Mouse (Mus musculus) midbrain, embryonic 10.5 days (tissue): ENCODE measurements around the gene Hint1. TPM values are rescaled to one million over a fixed set of nuclear protein-coding genes. Genes with fewer than 3 reads are reported as not detected.
"Not testable (repeated sequence)": the region's sequence is repeated elsewhere in the genome, so short reads cannot be mapped to it uniquely, and the experiment has no call there.

Experiments
- DNase-seq: peaks from one replicate; pipeline ENCODE4 v3.0.0-alpha.2; 2017; ENCODE audit warnings: low spot score
- H3K27ac ChIP-seq: fragments of 300-500 bp; sonication (generic); replicated peaks from 2 replicates; pipeline ENCODE4 v1.5.1; 2016; ENCODE audit warnings: mild to moderate bottlenecking
- H3K27me3 ChIP-seq: fragments of 300-500 bp; sonication (generic); 2 replicates; pipeline ENCODE4 v1.6.1; 2016; ENCODE audit warnings: low read depth, mild to moderate bottlenecking; ENCODE audit not compliant: poor library complexity, severe bottlenecking
- H3K36me3 ChIP-seq: fragments of 300-500 bp; sonication (generic); 2 replicates; pipeline ENCODE4 v1.6.1; 2016; ENCODE audit warnings: mild to moderate bottlenecking, moderate library complexity
- H3K4me1 ChIP-seq: fragments of 300-500 bp; sonication (generic); 2 replicates; pipeline ENCODE4 v1.6.1; 2016
- H3K4me3 ChIP-seq: fragments of 300-500 bp; sonication (generic); 2 replicates; pipeline ENCODE4 v1.5.1; 2016; ENCODE audit warnings: mild to moderate bottlenecking, moderate library complexity
- H3K9me3 ChIP-seq: fragments of 300-500 bp; sonication (generic); replicated peaks from 2 replicates; pipeline ENCODE4 v1.6.1; 2016; ENCODE audit warnings: mild to moderate bottlenecking
- WGBS: fragments of 180-500 bp; shearing (Covaris S2); methylation state at CpG from one replicate; pipeline ENCODE4 v1.1.7; 2016; 5-methylcytosine and 5-hydroxymethylcytosine counted together
- polyA plus RNA-seq: library from polyadenylated mRNA; unstranded; fragments of >200 nt; fragmentation: Nextera tagmentation; extraction: Ambion mirVana; gene quantifications from 2 replicates; pipeline ENCODE4 v1.2.1, GENCODE M21; 2016

Hint1 gene
- polyA plus RNA-seq, 1 experiment from 2014 or later, result 682 TPM

GRCm38 (mm10) chr11:54885406-54885805, 19.2 kb downstream of the Hint1 start:
- WGBS, result 86% methylated on average over 2 of the region's 2 CpGs
- H3K4me3 ChIP-seq, result no peak overlapping the region
- H3K36me3 ChIP-seq, result no peaks in the 10 kb centered on the region
- no peaks in the 10 kb centered on the region for H3K9me3 ChIP-seq
- H3K4me1 ChIP-seq, result peaks cover 22% of the 10 kb centered on the region
- 0 out of 2 replicates have a peak overlapping the region, but pooled peaks have one; percentile 24 for H3K27ac ChIP-seq
- no peaks in the 10 kb centered on the region for H3K27me3 ChIP-seq
- DNase-seq, result no peak

- Histone ChIP-seq H3K4me3 (no peak overlapping the region), H3K27ac (no peak overlapping the region), H3K27me3 (no peaks in the 10 kb centered on the region), H3K9me3 (no peaks in the 10 kb centered on the region), H3K36me3 (no peaks in the 10 kb centered on the region), H3K4me1 (peaks cover 17% of the 10 kb centered on the region)
- DNase-seq, result no peak
- WGBS, result 89% methylated on average over 6 of the region's 6 CpGs
These were observed 21.7 kb downstream of the Hint1 start for GRCm38 (mm10) chr11:54887927-54888326.

GRCm38 (mm10) chr11:54891341-54891740, 25.2 kb downstream of the Hint1 start:
- peaks cover 13% of the 10 kb centered on the region for H3K4me1 ChIP-seq
- no peaks in the 10 kb centered on the region for H3K9me3 ChIP-seq
- H3K27ac ChIP-seq, result no peak overlapping the region
- H3K27me3 ChIP-seq, result no peaks in the 10 kb centered on the region
- no peak for DNase-seq
- no peaks in the 10 kb centered on the region for H3K36me3 ChIP-seq
- 81% methylated on average over 5 of the region's 5 CpGs for WGBS
- no peak overlapping the region for H3K4me3 ChIP-seq

GRCm38 (mm10) chr11:54892091-54892490, 25.9 kb downstream of the Hint1 start:
- no peak for DNase-seq
- Histone ChIP-seq H3K4me3 (no peak overlapping the region), H3K9me3 (no peaks in the 10 kb centered on the region), H3K4me1 (peaks cover 13% of the 10 kb centered on the region), H3K27ac (no peak overlapping the region), H3K36me3 (no peaks in the 10 kb centered on the region), H3K27me3 (no peaks in the 10 kb centered on the region)
- 56% methylated on average over 7 of the region's 7 CpGs for WGBS

GRCm38 (mm10) chr11:54894589-54894988, 28.4 kb downstream of the Hint1 start:
- Histone ChIP-seq H3K4me1 (peaks cover 19% of the 10 kb centered on the region), H3K27ac (no peak overlapping the region), H3K36me3 (no peaks in the 10 kb centered on the region), H3K27me3 (no peaks in the 10 kb centered on the region), H3K9me3 (no peaks in the 10 kb centered on the region), H3K4me3 (no peak overlapping the region)
- WGBS, result 81% methylated on average over 9 of the region's 9 CpGs
- DNase-seq, result no peak

GRCm38 (mm10) chr11:54896646-54897045, 30.5 kb downstream of the Hint1 start:
- not testable (repeated sequence) for H3K27me3 ChIP-seq, DNase-seq, H3K36me3 ChIP-seq, H3K9me3 ChIP-seq, H3K4me3 ChIP-seq, H3K27ac ChIP-seq
- H3K4me1 ChIP-seq, result peaks cover 18% of the 10 kb centered on the region
- 96% methylated on average over 3 of the region's 3 CpGs for WGBS

GRCm38 (mm10) chr11:54897470-54897869, 31.3 kb downstream of the Hint1 start:
- 57% methylated on average over 5 of the region's 5 CpGs for WGBS
- no peak overlapping the region for H3K4me3 ChIP-seq

GRCm38 (mm10) chr11:54899657-54900056, 33.5 kb downstream of the Hint1 start:
- no peak overlapping the region for H3K27ac ChIP-seq
- WGBS, result 75% methylated on average over 4 of the region's 4 CpGs
- no peaks in the 10 kb centered on the region for H3K36me3 ChIP-seq
- DNase-seq, result no peak
- H3K9me3 ChIP-seq, result no peaks in the 10 kb centered on the region
- H3K27me3 ChIP-seq, result peaks cover 9% of the 10 kb centered on the region
- H3K4me1 ChIP-seq, result peaks cover 31% of the 10 kb centered on the region
- H3K4me3 ChIP-seq, result no peak overlapping the region

More at GRCm38 (mm10) chr11:54897470-54897869, 31.3 kb downstream of the Hint1 start:
- Histone ChIP-seq H3K27ac (no peak overlapping the region), H3K27me3 (no peaks in the 10 kb centered on the region; the same call in 1 of the 2 replicates), H3K9me3 (no peaks in the 10 kb centered on the region), H3K36me3 (no peaks in the 10 kb centered on the region), H3K4me1 (peaks cover 15% of the 10 kb centered on the region)
- no peak for DNase-seq

GRCm38 (mm10) chr11:54902333-54903323, 36.4 kb downstream of the Hint1 start, which contains the start of gene Gpx3:
Gene Gpx3, plus strand, starts transcription at chr11:54902453.
- WGBS, result 19% methylated on average over 43 of the region's 45 CpGs
- Histone ChIP-seq H3K36me3 (peaks cover 3% of the 10 kb centered on the region; the same call in 1 of the 2 replicates), H3K9me3 (no peaks in the 10 kb centered on the region), H3K27me3 (peaks cover 9% of the 10 kb centered on the region), H3K27ac (peak within 1 kb of the TSS; percentile 70), H3K4me1 (peaks cover 29% of the 10 kb centered on the region), H3K4me3 (peak within 1 kb of the TSS; percentile 67)
- DNase-seq, result peak; percentile 82

GRCm38 (mm10) chr11:54903339-54903738, 37.2 kb downstream of the Hint1 start:
- Histone ChIP-seq H3K36me3 (peaks cover 9% of the 10 kb centered on the region; the same call in 1 of the 2 replicates), H3K4me3 (peak overlapping the region; percentile 67), H3K27me3 (peaks cover 9% of the 10 kb centered on the region), H3K9me3 (no peaks in the 10 kb centered on the region), H3K4me1 (peaks cover 27% of the 10 kb centered on the region), H3K27ac (peak overlapping the region; percentile 70; the same call in 1 of the 2 replicates)
- DNase-seq, result no peak
- WGBS, result 76% methylated on average over 5 of the region's 5 CpGs

- 68% methylated on average over 4 of the region's 4 CpGs for WGBS
- Histone ChIP-seq H3K27ac (no peak overlapping the region), H3K4me3 (no peak overlapping the region), H3K9me3 (no peaks in the 10 kb centered on the region), H3K4me1 (peaks cover 27% of the 10 kb centered on the region), H3K36me3 (peaks cover 13% of the 10 kb centered on the region), H3K27me3 (peaks cover 9% of the 10 kb centered on the region)
- no peak for DNase-seq
These were observed 37.9 kb downstream of the Hint1 start for GRCm38 (mm10) chr11:54903940-54904706.

GRCm38 (mm10) chr11:54905086-54905485, 38.9 kb downstream of the Hint1 start:
- no peak for DNase-seq
- WGBS, result 92% methylated on average over 3 of the region's 3 CpGs
- H3K36me3 ChIP-seq, result peaks cover 23% of the 10 kb centered on the region

More at GRCm38 (mm10) chr11:54905086-54905485, 38.9 kb downstream of the Hint1 start:
- Histone ChIP-seq H3K4me1 (peaks cover 27% of the 10 kb centered on the region), H3K9me3 (no peaks in the 10 kb centered on the region), H3K27me3 (peaks cover 9% of the 10 kb centered on the region), H3K27ac (no peak overlapping the region), H3K4me3 (no peak overlapping the region)
